Mouse (Mus musculus): ENCODE data around the gene Zfp169. TPM values are rescaled to one million over a fixed set of nuclear protein-coding genes. Genes with fewer than 3 reads are reported as not detected.
A peak's percentile ranks its signal among the peaks of the same experiment; 100 is the strongest.
"Not testable (repeated sequence)": the region's sequence is repeated elsewhere in the genome, so short reads cannot be mapped to it uniquely, and the experiment has no call there.

Gene Zfp169
- total and polyA plus RNA-seq, 3 experiments, result 2.9 to 6.6 (median 4.2) TPM

GRCm38 (mm10) chr13:48528123-48528871 is 15.0 kb upstream of the Zfp169 start:
- TF ChIP-seq ZMIZ1 (IDR thresholded peaks at IDR 0.05; ENCODE audit: low read depth, low read length) (no peak), ZKSCAN1 (IDR thresholded peaks at IDR 0.05; ENCODE audit: borderline replicate concordance, low read depth, low read length) (no peak), UBTF (IDR thresholded peaks at IDR 0.05; ENCODE audit: low read depth, low read length) (no peak), RAD21 (IDR thresholded peaks at IDR 0.05; ENCODE audit: low read depth, low read length) (peak; percentile 98), MEF2A (IDR thresholded peaks at IDR 0.05; ENCODE audit: borderline replicate concordance, low read depth, low read length) (no peak), SIN3A (IDR thresholded peaks at IDR 0.05; ENCODE audit: low read length) (no peak), E2F4 (IDR thresholded peaks at IDR 0.05; ENCODE audit: insufficient replicate concordance, low read depth, low read length) (no peak), NELFE (IDR thresholded peaks at IDR 0.05; ENCODE audit: low read depth, low read length) (no peak), CTCF (conservative IDR thresholded peaks at IDR 0.05 in 1 of 2, IDR thresholded peaks at IDR 0.05 in 1 of 2; ENCODE audit: low read depth in 2 of 2, low read length in 2 of 2) (peak; percentile 61 to 95), MAX (IDR thresholded peaks at IDR 0.05; ENCODE audit: low read length) (no peak), SMC3 (IDR thresholded peaks at IDR 0.05; ENCODE audit: low read depth, low read length) (peak; percentile 93), TBP (conservative IDR thresholded peaks at IDR 0.05; ENCODE audit: low read depth, low read length) (no peak), ZC3H11A (IDR thresholded peaks at IDR 0.05; ENCODE audit: low read depth, low read length) (peak; percentile 71), PAX5 (IDR thresholded peaks at IDR 0.05; ENCODE audit: low read length) (no peak), JUND (conservative IDR thresholded peaks at IDR 0.05; ENCODE audit: low read depth, low read length) (no peak), HCFC1 (IDR thresholded peaks at IDR 0.05; ENCODE audit: low read depth, low read length) (no peak), TCF12 (IDR thresholded peaks at IDR 0.05; ENCODE audit: low read depth, low read length) (no peak), ELF1 (IDR thresholded peaks at IDR 0.05; ENCODE audit: low read depth, low read length) (peak; percentile 40; the same call in 1 of the 2 replicates)
- DNase-seq (ENCODE audit: extremely low read depth), result peak; percentile 81
- in situ Hi-C loops (cut with MboI; ENCODE audit: low pct_ligation_motif_present, low pct_unique_long_range_greater_than_20kb, low sequenced_read_pairs), result loop anchor here (5.0 to 25.0 kb wide), 2 partner anchors 109 to 284 kb away; no protein-coding TSS in a partner anchor
- dilution Hi-C loops (cut with MboI; ENCODE audit: extremely low pct_ligation_motif_present, extremely low pct_unique_long_range_greater_than_20kb, low sequenced_read_pairs), result no loop called here
- Histone ChIP-seq H3K27ac (ENCODE audit: insufficient read depth, low read depth) (no peak overlapping the region), H3K79me2 (replicated peaks; ENCODE audit: control insufficient read depth, extremely low read depth, insufficient read depth, poor library complexity, severe bottlenecking) (no peaks in the 10 kb centered on the region), H3K4me1 (ENCODE audit: control insufficient read depth in 1 of 2, insufficient read depth in 2 of 2) (peaks cover 0 to 4% of the 10 kb centered on the region in 2 experiments; a peak in 2 of 4 replicates), H3K9ac (ENCODE audit: insufficient read depth, low read depth) (no peak overlapping the region), H3K36me3 (replicated peaks in 1 of 2; ENCODE audit: control insufficient read depth in 1 of 2, insufficient read depth in 1 of 2, low read length in 1 of 2) (peaks cover 0 to 1% of the 10 kb centered on the region in 2 experiments), H3K27me3 (replicated peaks) (no peaks in the 10 kb centered on the region), H3K4me3 (replicated peaks in 1 of 3; ENCODE audit: low read depth in 2 of 3, low read length in 2 of 3, poor library complexity in 1 of 3) (no peak overlapping the region), H3K9me3 (replicated peaks; ENCODE audit: low read length) (no peaks in the 10 kb centered on the region), H3K4me2 (ENCODE audit: insufficient read depth, low read depth, poor library complexity, severe bottlenecking) (no peak overlapping the region)

- dilution Hi-C loops (cut with MboI; ENCODE audit: extremely low pct_ligation_motif_present, extremely low pct_unique_long_range_greater_than_20kb, low sequenced_read_pairs), result no loop called here
Observed at GRCm38 (mm10) chr13:48525745-48526144, 12.5 kb upstream of the Zfp169 start.

DNA sequence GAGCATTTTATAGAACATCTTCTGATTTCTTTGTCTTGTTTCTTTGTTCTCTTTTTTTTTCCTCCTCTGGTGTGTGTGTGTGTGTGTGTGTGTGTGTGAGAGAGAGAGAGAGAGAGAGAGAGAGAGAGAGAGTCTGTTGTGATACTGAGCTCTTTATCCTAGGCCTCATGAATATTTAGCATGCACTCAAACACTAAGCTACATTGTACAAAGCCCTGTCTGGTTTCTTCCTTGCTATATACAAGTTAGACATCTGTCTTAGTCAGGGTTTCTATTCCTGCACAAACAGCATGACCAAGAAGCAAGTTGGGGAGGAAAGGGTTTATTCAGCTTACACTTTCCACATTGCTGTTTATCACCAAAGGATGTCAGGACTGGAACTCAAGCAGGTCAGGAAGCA is 5.9 kb upstream of the Zfp169 start:
- DNase-seq (ENCODE audit: extremely low read depth); H3K27me3 ChIP-seq (replicated peaks); dilution Hi-C loops (cut with MboI; ENCODE audit: extremely low pct_ligation_motif_present, extremely low pct_unique_long_range_greater_than_20kb, low sequenced_read_pairs); H3K9ac ChIP-seq (ENCODE audit: insufficient read depth, low read depth); H3K79me2 ChIP-seq (replicated peaks; ENCODE audit: control insufficient read depth, extremely low read depth, insufficient read depth, poor library complexity, severe bottlenecking); H3K4me3 ChIP-seq (replicated peaks in 1 of 3; ENCODE audit: low read depth in 2 of 3, low read length in 2 of 3, poor library complexity in 1 of 3); H3K4me2 ChIP-seq (ENCODE audit: insufficient read depth, low read depth, poor library complexity, severe bottlenecking); H3K27ac ChIP-seq (ENCODE audit: insufficient read depth, low read depth); H3K9me3 ChIP-seq (replicated peaks; ENCODE audit: low read length); H3K36me3 ChIP-seq (replicated peaks in 1 of 2; ENCODE audit: control insufficient read depth in 1 of 2, insufficient read depth in 1 of 2, low read length in 1 of 2); in situ Hi-C loops (cut with MboI; ENCODE audit: low pct_ligation_motif_present, low pct_unique_long_range_greater_than_20kb, low sequenced_read_pairs): not testable (repeated sequence)
- H3K4me1 ChIP-seq (ENCODE audit: control insufficient read depth in 1 of 2, insufficient read depth in 2 of 2), result peaks cover 5 to 19% of the 10 kb centered on the region in 2 experiments; a peak in 3 of 4 replicates

More at GRCm38 (mm10) chr13:48525745-48526144, 12.5 kb upstream of the Zfp169 start:
- Histone ChIP-seq H3K27me3 (replicated peaks) (no peaks in the 10 kb centered on the region), H3K9me3 (replicated peaks; ENCODE audit: low read length) (no peaks in the 10 kb centered on the region), H3K36me3 (replicated peaks in 1 of 2; ENCODE audit: control insufficient read depth in 1 of 2, insufficient read depth in 1 of 2, low read length in 1 of 2) (no peaks in the 10 kb centered on the region), H3K4me1 (ENCODE audit: control insufficient read depth in 1 of 2, insufficient read depth in 2 of 2) (peaks cover 0 to 4% of the 10 kb centered on the region in 2 experiments; a peak in 2 of 4 replicates), H3K4me3 (replicated peaks in 1 of 3; ENCODE audit: low read depth in 2 of 3, low read length in 2 of 3, poor library complexity in 1 of 3) (no peak overlapping the region), H3K4me2 (ENCODE audit: insufficient read depth, low read depth, poor library complexity, severe bottlenecking) (no peak overlapping the region), H3K79me2 (replicated peaks; ENCODE audit: control insufficient read depth, extremely low read depth, insufficient read depth, poor library complexity, severe bottlenecking) (no peaks in the 10 kb centered on the region), H3K27ac (ENCODE audit: insufficient read depth, low read depth) (no peak overlapping the region), H3K9ac (ENCODE audit: insufficient read depth, low read depth) (no peak overlapping the region)
- peak; percentile 33 for DNase-seq (ENCODE audit: extremely low read depth)
- in situ Hi-C loops (cut with MboI; ENCODE audit: low pct_ligation_motif_present, low pct_unique_long_range_greater_than_20kb, low sequenced_read_pairs), result loop anchor here (5.0 to 25.0 kb wide), 2 partner anchors 112 to 287 kb away; no protein-coding TSS in a partner anchor
- TF ChIP-seq USF2 (conservative IDR thresholded peaks at IDR 0.05; ENCODE audit: low read depth, low read length) (no peak), CHD1 (IDR thresholded peaks at IDR 0.05; ENCODE audit: low read depth, low read length) (no peak), CTCF (conservative IDR thresholded peaks at IDR 0.05 in 1 of 2, IDR thresholded peaks at IDR 0.05 in 1 of 2; ENCODE audit: low read depth in 2 of 2, low read length in 2 of 2) (no peak), SMC3 (IDR thresholded peaks at IDR 0.05; ENCODE audit: low read depth, low read length) (no peak), JUN (IDR thresholded peaks at IDR 0.05; ENCODE audit: insufficient read depth, low read depth, low read length) (no peak), ZNF384 (IDR thresholded peaks at IDR 0.05; ENCODE audit: low read depth, low read length) (no peak), UBTF (IDR thresholded peaks at IDR 0.05; ENCODE audit: low read depth, low read length) (no peak), MAFK (IDR thresholded peaks at IDR 0.05; ENCODE audit: insufficient replicate concordance, low read length) (no peak), EP300 (IDR thresholded peaks at IDR 0.05; ENCODE audit: low read length) (no peak), E2F4 (IDR thresholded peaks at IDR 0.05; ENCODE audit: insufficient replicate concordance, low read depth, low read length) (no peak), ZMIZ1 (IDR thresholded peaks at IDR 0.05; ENCODE audit: low read depth, low read length) (no peak), IRF4 (IDR thresholded peaks at IDR 0.05; ENCODE audit: low read depth, low read length) (no peak), MAZ (IDR thresholded peaks at IDR 0.05; ENCODE audit: low read depth, low read length) (no peak), POLR2A (IDR thresholded peaks at IDR 0.05; ENCODE audit: low read depth, low read length) (no peak), RAD21 (IDR thresholded peaks at IDR 0.05; ENCODE audit: low read depth, low read length) (no peak), SIN3A (IDR thresholded peaks at IDR 0.05; ENCODE audit: low read length) (no peak), TBP (conservative IDR thresholded peaks at IDR 0.05; ENCODE audit: low read depth, low read length) (no peak), RCOR1 (conservative IDR thresholded peaks at IDR 0.05; ENCODE audit: low read depth, low read length) (no peak), GABPA (IDR thresholded peaks at IDR 0.05; ENCODE audit: insufficient replicate concordance, low read depth, low read length) (no peak), MEF2A (IDR thresholded peaks at IDR 0.05; ENCODE audit: borderline replicate concordance, low read depth, low read length) (no peak)

Data from CH12.LX (cell line).